Mouse (Mus musculus): Measurements from ENCODE around the gene Arsj.

Gene Arsj

GRCm38 (mm10) chr3:126402836-126403235, 39.4 kb downstream of the Arsj start:
- peak; percentile 92 for DNase-seq (ENCODE audit: low spot score)

GRCm38 (mm10) chr3:126404199-126404598, 40.7 kb downstream of the Arsj start:
- DNase-seq (ENCODE audit: low spot score), result no peak

GRCm38 (mm10) chr3:126430524-126431064, 67.1 kb downstream of the Arsj start:
- no peak for DNase-seq (ENCODE audit: low spot score)

DNA sequence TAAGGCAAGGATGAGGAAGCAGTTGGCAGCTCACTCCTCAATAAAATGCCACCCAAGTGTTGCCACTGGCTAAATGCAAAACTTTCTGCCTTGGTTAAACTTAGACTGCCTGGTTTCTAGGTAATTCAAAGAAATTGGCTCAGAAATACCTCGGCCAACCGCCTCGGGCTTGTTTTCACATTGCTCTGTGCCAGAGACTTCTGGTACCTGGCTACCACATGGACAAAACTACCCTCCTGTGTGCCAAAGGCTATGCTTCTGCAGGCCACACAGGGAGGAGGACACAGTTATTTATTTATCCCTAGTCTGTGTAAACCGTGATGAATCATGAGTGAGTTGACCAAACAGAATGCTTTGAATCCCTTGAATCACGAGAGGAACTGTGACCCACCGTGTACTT, 75.8 kb downstream of the Arsj start:
- no peak for DNase-seq (ENCODE audit: low spot score)

DNA sequence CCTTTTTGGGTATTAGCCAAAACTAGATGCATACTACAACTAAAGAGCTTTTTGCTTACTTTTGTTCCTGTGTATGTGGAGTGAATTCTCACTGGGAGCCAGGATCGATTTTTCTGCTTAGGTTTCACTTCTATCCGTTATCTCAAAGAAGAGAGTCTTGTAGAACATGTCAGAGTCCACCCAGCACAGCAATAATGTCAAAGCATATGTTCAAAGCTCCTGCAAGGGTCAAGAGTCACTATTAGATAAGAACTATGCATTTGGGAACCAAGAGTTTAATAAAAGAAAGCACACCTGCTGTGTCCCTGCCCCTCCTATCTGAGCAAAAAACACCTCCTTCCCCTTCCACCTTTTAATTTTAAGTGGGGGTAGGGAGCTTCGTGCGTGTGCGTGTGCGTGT, 85.6 kb downstream of the Arsj start:
- DNase-seq (ENCODE audit: low spot score), result no peak

DNA sequence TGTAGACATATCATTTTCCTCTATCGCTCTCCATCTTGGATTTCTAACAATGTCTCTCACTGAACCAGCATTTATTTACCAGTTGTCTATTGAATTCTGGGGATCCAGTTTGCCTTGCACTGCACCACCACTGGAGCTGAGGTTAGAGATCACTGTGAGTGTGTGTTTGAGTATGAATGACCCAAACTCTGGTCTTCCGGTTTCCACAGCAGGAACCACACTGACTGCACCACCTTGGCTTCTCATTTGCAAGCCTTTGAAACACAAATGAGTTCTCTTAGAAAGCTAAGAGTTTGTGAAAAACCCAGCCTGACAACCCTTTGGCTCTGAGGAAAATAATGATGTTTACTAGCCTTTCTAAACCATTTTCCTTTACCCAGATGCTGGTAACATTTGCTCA, 86.0 kb downstream of the Arsj start:
- no peak for DNase-seq (ENCODE audit: low spot score)

DNA sequence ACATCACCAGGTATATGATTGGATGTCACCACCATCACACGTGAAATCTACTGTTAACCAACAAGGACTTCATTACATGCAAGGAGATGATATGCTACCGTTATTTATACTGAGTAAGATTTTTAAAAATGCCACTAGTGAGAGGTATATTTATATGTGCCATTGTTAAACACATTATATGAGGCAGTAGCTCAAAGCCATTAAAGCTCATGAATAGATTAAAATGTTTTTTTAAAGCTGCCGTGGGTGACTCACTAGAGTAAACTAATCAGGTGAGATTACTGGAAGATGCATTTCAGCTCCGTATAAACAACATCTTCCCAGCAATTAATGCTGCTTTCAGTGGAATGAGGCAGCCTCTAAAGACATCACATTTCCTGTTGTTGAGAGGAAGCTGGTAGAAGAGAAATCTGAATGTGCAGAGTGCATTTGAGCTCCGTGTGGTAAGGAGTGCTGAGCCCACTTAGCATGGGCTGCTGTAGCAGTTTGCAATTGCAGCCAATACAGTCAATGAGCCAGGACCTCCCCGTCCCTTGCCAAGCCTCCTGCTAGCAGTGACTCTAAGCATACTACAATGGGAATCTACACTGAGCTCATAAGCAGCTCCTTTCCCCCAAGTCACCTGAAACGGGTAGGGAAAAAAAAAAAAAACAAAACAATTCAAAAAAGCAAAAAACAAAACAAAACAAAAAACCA, 92.5 kb downstream of the Arsj start:
- no peak for DNase-seq (ENCODE audit: low spot score)

DNA sequence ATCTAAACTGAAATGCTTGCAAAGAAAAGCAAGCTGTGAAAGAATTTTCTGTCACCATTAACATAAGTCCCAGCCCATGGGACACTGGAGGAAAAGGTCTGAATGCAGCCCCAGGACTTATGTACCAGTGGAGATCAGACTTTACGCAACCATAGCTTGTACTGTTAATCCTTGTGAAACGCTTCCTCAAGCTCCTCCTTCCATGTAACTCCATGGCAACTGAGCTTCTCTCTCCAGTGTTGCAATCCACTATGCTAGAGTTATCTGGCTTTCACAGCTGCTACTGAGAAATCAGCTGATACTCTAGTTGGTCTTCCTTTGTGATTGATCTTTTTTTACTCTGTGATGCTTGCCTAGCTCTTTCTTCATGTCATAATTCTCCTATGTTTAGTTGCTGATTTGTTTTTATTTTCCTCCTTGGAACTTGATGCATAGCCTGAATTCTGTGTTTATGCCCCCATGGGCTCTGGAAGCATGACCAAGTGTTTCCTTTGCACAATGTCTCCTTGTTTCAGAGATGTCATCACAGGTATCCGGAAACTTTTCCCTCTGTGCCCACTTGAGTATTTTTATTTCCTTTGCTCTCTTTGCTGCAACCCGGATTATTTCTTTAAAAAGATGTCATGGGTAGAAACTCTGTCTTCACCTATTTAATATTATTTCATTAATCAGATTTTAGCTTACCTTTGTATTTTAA, 99.8 kb downstream of the Arsj start:
- no peak for DNase-seq (ENCODE audit: low spot score)

- DNase-seq (ENCODE audit: low spot score), result no peak
These were observed 100.8 kb downstream of the Arsj start for GRCm38 (mm10) chr3:126464262-126464661.

Data from retina, embryonic 14.5 days (tissue).